Mouse (Mus musculus) MEL (cell line): ENCODE data around the gene Mmp2. TPM values are rescaled to one million over a fixed set of nuclear protein-coding genes. Genes with fewer than 3 reads are reported as not detected.

Source experiments
- DNase-seq: peaks from one replicate; pipeline ENCODE4 v3.0.0; 2011; ENCODE audit warnings: low read depth, low spot score
- H3K27ac ChIP-seq: 2 replicates; pipeline ENCODE4 v1.5.1; 2012; ENCODE audit warnings: low read depth, mild to moderate bottlenecking, control low read depth, low read length, moderate library complexity; ENCODE audit not compliant: control insufficient read depth
- H3K27me3 ChIP-seq, 2 experiments: fragments of 150-350 bp in 1 of 2; sonication (generic) in 1 of 2; 2 replicates each; pipeline ENCODE4 v1.6.1; 2012; ENCODE audit warnings: low read length in 2 of 2, mild to moderate bottlenecking in 2 of 2, improper control_type of control experiment in 1 of 2, moderate library complexity in 1 of 2; ENCODE audit not compliant: insufficient read depth in 2 of 2, control insufficient read depth in 1 of 2
- H3K36me3 ChIP-seq, 2 experiments: 2 replicates each; pipeline ENCODE4 v1.6.1; 2012 to 2014; ENCODE audit warnings: low read length in 2 of 2, improper control_type of control experiment in 1 of 2, inconsistent platforms in 1 of 2, mild to moderate bottlenecking in 1 of 2; ENCODE audit not compliant: insufficient read depth in 2 of 2, control insufficient read depth in 1 of 2
- H3K4me1 ChIP-seq, 2 experiments: fragments of 150-350 bp in 1 of 2; sonication (generic) in 1 of 2; 2 replicates each; pipeline ENCODE4 v1.6.1; 2012; ENCODE audit warnings: low read length in 2 of 2, improper control_type of control experiment in 1 of 2, mild to moderate bottlenecking in 1 of 2; ENCODE audit not compliant: insufficient read depth in 2 of 2, control insufficient read depth in 1 of 2
- H3K4me3 ChIP-seq, 2 experiments: fragments of 150-350 bp in 1 of 2; sonication (generic) in 1 of 2; 2 replicates each; pipeline ENCODE4 v1.5.1; 2012; ENCODE audit warnings: low read depth in 2 of 2, low read length in 2 of 2, mild to moderate bottlenecking in 2 of 2, moderate library complexity in 2 of 2, control low read depth in 1 of 2, improper control_type of control experiment in 1 of 2; ENCODE audit not compliant: control insufficient read depth in 1 of 2, insufficient read depth in 1 of 2
- H3K79me2 ChIP-seq: 2 replicates; pipeline ENCODE4 v1.6.1; 2012; ENCODE audit warnings: mild to moderate bottlenecking, low read length, moderate library complexity; ENCODE audit not compliant: control insufficient read depth, poor library complexity, insufficient read depth
- H3K9ac ChIP-seq: 2 replicates; pipeline ENCODE4 v1.6.1; 2012; ENCODE audit warnings: low read depth, mild to moderate bottlenecking, control low read depth, low read length, moderate library complexity; ENCODE audit not compliant: control insufficient read depth, poor library complexity, severe bottlenecking
- H3K9me3 ChIP-seq: fragments of 150-350 bp; sonication (generic); replicated peaks from 2 replicates; pipeline ENCODE4 v1.6.1; 2012; ENCODE audit warnings: mild to moderate bottlenecking, low read length, improper control_type of control experiment, moderate library complexity; ENCODE audit not compliant: insufficient read depth
- BHLHE40 ChIP-seq: IDR thresholded peaks from 2 replicates; pipeline ENCODE4 v1.6.1; 2012; ENCODE audit warnings: low read depth, mild to moderate bottlenecking, inconsistent platforms, low read length, improper control_type of control experiment, borderline replicate concordance
- CHD1 ChIP-seq: IDR thresholded peaks from 2 replicates; pipeline ENCODE4 v1.6.1; 2012; ENCODE audit warnings: low read depth, mild to moderate bottlenecking, inconsistent platforms, low read length, improper control_type of control experiment
- E2F4 ChIP-seq: IDR thresholded peaks from 2 replicates; pipeline ENCODE4 v1.6.1; 2011; ENCODE audit warnings: low read depth, low read length, improper control_type of control experiment, borderline replicate concordance
- EP300 ChIP-seq, 2 experiments: IDR thresholded peaks; 2 replicates each; pipeline ENCODE4 v1.6.1; 2011; ENCODE audit warnings: improper control_type of control experiment in 2 of 2, low read length in 2 of 2, low read depth in 1 of 2, mild to moderate bottlenecking in 1 of 2
- ETS1 ChIP-seq: IDR thresholded peaks from 2 replicates; pipeline ENCODE4 v1.6.1; 2012; ENCODE audit warnings: low read depth, mild to moderate bottlenecking, inconsistent platforms, low read length, improper control_type of control experiment, moderate library complexity
- GABPA ChIP-seq: IDR thresholded peaks from 2 replicates; pipeline ENCODE4 v1.6.1; 2012; ENCODE audit warnings: low read depth, mild to moderate bottlenecking, inconsistent platforms, low read length, improper control_type of control experiment, moderate library complexity
- GATA1 ChIP-seq: IDR thresholded peaks from 2 replicates; pipeline ENCODE4 v1.6.1; 2011; ENCODE audit warnings: low read depth, low read length, improper control_type of control experiment
- HCFC1 ChIP-seq: IDR thresholded peaks from 2 replicates; pipeline ENCODE4 v1.6.1; 2012; ENCODE audit warnings: low read depth, mild to moderate bottlenecking, inconsistent platforms, low read length, improper control_type of control experiment, moderate library complexity
- KAT2A ChIP-seq: conservative IDR thresholded peaks from 2 replicates; pipeline ENCODE4 v1.6.1; 2012; ENCODE audit warnings: low read depth, low read length, improper control_type of control experiment, inconsistent platforms
- MAX ChIP-seq: IDR thresholded peaks from 2 replicates; pipeline ENCODE4 v1.6.1; 2011; ENCODE audit warnings: low read length, improper control_type of control experiment
- MAZ ChIP-seq: IDR thresholded peaks from 2 replicates; pipeline ENCODE4 v1.6.1; 2012; ENCODE audit warnings: low read depth, mild to moderate bottlenecking, inconsistent platforms, low read length, improper control_type of control experiment
- MXI1 ChIP-seq: IDR thresholded peaks from 2 replicates; pipeline ENCODE4 v1.6.1; 2011; ENCODE audit warnings: mild to moderate bottlenecking, low read depth, low read length, improper control_type of control experiment
- MYB ChIP-seq: IDR thresholded peaks from 2 replicates; pipeline ENCODE4 v1.6.1; 2011; ENCODE audit warnings: mild to moderate bottlenecking, low read depth, low read length, improper control_type of control experiment
- MYC ChIP-seq: IDR thresholded peaks from 2 replicates; pipeline ENCODE4 v1.6.1; 2011; ENCODE audit warnings: low read depth, mild to moderate bottlenecking, low read length, improper control_type of control experiment, moderate library complexity
- POLR2AphosphoS5 ChIP-seq: IDR thresholded peaks from 2 replicates; pipeline ENCODE4 v1.6.1; 2012; ENCODE audit warnings: low read depth, borderline replicate concordance, mild to moderate bottlenecking, inconsistent platforms, low read length, moderate library complexity, mixed read lengths
- RAD21 ChIP-seq: IDR thresholded peaks from 2 replicates; pipeline ENCODE4 v1.6.1; 2011; ENCODE audit warnings: mild to moderate bottlenecking, low read depth, low read length, improper control_type of control experiment
- RCOR1 ChIP-seq: IDR thresholded peaks from 2 replicates; pipeline ENCODE4 v1.6.1; 2012; ENCODE audit warnings: low read depth, mild to moderate bottlenecking, inconsistent platforms, low read length, improper control_type of control experiment
- SIN3A ChIP-seq: IDR thresholded peaks from 2 replicates; pipeline ENCODE4 v1.6.1; 2012; ENCODE audit warnings: low read length, improper control_type of control experiment, inconsistent platforms
- TAL1 ChIP-seq: IDR thresholded peaks from 2 replicates; pipeline ENCODE4 v1.6.1; 2012; ENCODE audit warnings: mild to moderate bottlenecking, inconsistent platforms, low read length, moderate library complexity, mixed read lengths
- TBP ChIP-seq: IDR thresholded peaks from 2 replicates; pipeline ENCODE4 v1.8.0; 2011; ENCODE audit warnings: low read depth, low read length, improper control_type of control experiment
- TCF12 ChIP-seq: IDR thresholded peaks from 2 replicates; pipeline ENCODE4 v1.6.1; 2014; ENCODE audit warnings: low read depth, mild to moderate bottlenecking, inconsistent platforms, low read length, improper control_type of control experiment, moderate library complexity
- polyA plus RNA-seq, 2 experiments: library from polyadenylated mRNA; stranded (reverse) in 1 of 2; unstranded in 1 of 2; fragments of >175 nt in 1 of 2; fragments of >200 nt in 1 of 2; gene quantifications; 2 replicates each; pipeline versions ENCODE4 v1.2.1 to v1.2.4; 2012; ENCODE audit warnings: low replicate concordance in 2 of 2, low read depth in 1 of 2; ENCODE audit not compliant: insufficient read length in 2 of 2, insufficient read depth in 1 of 2, missing spikeins in 1 of 2
- total RNA-seq: library from RNA; depleted of rRNA; stranded (reverse); fragments of 300-350 nt; gene quantifications from 2 replicates; pipeline ENCODE4 v1.2.3, GENCODE M21; 2012

Gene Mmp2
- total and polyA plus RNA-seq, 3 experiments = 0.25 TPM; not detected in 2

DNA sequence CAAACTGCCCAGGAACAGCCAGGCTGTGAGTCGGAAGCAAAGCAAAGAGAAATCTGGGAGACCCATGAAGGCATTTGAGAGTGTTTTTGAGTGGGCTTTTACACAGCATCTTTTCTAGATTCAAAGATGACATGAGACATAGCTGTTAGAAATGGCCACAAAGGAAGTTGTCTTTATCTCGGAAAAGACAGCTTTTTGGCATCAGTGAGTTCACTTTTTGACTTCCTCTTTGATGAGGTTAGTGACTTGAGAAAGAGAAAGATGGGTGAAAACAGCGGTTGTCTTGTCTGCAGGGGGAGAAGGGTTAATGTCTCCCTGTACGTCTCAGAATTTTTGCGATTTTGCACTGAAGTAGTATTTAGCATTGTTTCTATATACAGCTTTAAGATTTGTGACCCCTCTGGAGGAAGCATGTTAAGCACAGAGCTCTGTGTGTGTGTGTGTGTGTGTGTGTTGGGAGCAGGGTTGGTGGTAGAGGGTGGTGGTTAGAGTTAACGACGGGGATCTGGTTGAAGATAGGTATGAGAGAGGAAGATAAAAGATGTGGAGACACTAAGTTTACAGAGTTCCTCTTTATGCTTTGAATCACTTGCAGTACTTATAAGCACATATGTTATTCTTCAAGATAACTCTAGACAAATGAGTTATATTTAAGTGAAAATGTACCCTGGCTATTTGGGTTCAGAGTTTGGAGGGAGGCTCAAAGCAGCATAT lies 29.3 kb downstream of the Mmp2 start:
- TF ChIP-seq MAX (0 out of 2 replicates have a peak, but pooled peaks have one; percentile 6), GATA1 (peak; percentile 85), CHD1 (no peak), BHLHE40 (peak; percentile 32; the same call in 1 of the 2 replicates), GABPA (no peak), TBP (0 out of 2 replicates have a peak, but pooled peaks have one; percentile 24), POLR2AphosphoS5 (no peak), RAD21 (no peak), SIN3A (peak; percentile 78; the same call in 1 of the 2 replicates), MAZ (peak; percentile 60; the same call in 1 of the 2 replicates), RCOR1 (peak; percentile 76), TAL1 (peak; percentile 78), TCF12 (peak; percentile 65), ETS1 (peak; percentile 64), MXI1 (no peak; the same call in none of the 2 replicates), HCFC1 (peak; percentile 42; the same call in 1 of the 2 replicates), MYB (0 out of 2 replicates have a peak, but pooled peaks have one; percentile 35), MYC (0 out of 2 replicates have a peak, but pooled peaks have one; percentile 68), E2F4 (no peak), EP300 (IDR thresholded peaks at IDR 0.05; ENCODE audit: low read depth in 1 of 2, low read length in 2 of 2) (peak; percentile 84 to 92), KAT2A (no peak)
- Histone ChIP-seq H3K4me3 (peak overlapping the region; percentile 83 to 92), H3K27ac (peak overlapping the region; percentile 95), H3K4me1 (peaks cover 13 to 22% of the 10 kb centered on the region in 2 experiments), H3K27me3 (no peaks in the 10 kb centered on the region), H3K36me3 (peaks cover 0 to 17% of the 10 kb centered on the region in 2 experiments; a peak in 2 of 4 replicates), H3K79me2 (peaks cover 18% of the 10 kb centered on the region), H3K9me3 (no peaks in the 10 kb centered on the region), H3K9ac (peak overlapping the region; percentile 88)
- DNase-seq = peak; percentile 90
